Mouse (Mus musculus) forebrain, postnatal 0 days (tissue): ENCODE results near the gene Gm28305. TPM values are rescaled to one million over a fixed set of nuclear protein-coding genes. Genes with fewer than 3 reads are reported as not detected.

ENCODE experiments used
- ATAC-seq: fragments of 200-750 bp; cut with Nextera tagmentation; 2 replicates; pipeline ENCODE4 v1.8.0; 2017; ENCODE audit warnings: mild to moderate bottlenecking, moderate library complexity
- DNase-seq: peaks from one replicate; pipeline ENCODE4 v3.0.0-alpha.2; 2015
- H3K27ac ChIP-seq: fragments of 300-500 bp; sonication (generic); 2 replicates; pipeline ENCODE4 v1.5.1; 2014; ENCODE audit warnings: low read depth, mild to moderate bottlenecking, antibody characterized with exemption, low read length, moderate library complexity, mixed read lengths
- H3K27me3 ChIP-seq: fragments of 300-500 bp; sonication (generic); 2 replicates; pipeline ENCODE4 v1.6.1; 2014; ENCODE audit warnings: mild to moderate bottlenecking, low read length, mixed read lengths; ENCODE audit not compliant: insufficient read depth
- H3K36me3 ChIP-seq: fragments of 300-500 bp; sonication (generic); 2 replicates; pipeline ENCODE4 v1.6.1; 2014; ENCODE audit warnings: mild to moderate bottlenecking, moderate library complexity; ENCODE audit not compliant: insufficient read depth
- H3K4me1 ChIP-seq: fragments of 300-500 bp; sonication (generic); 2 replicates; pipeline ENCODE4 v1.6.1; 2014; ENCODE audit warnings: antibody characterized with exemption; ENCODE audit not compliant: insufficient read depth
- H3K4me2 ChIP-seq: fragments of 300-500 bp; sonication (generic); 2 replicates; pipeline ENCODE4 v1.6.1; 2014; ENCODE audit warnings: low read depth, mild to moderate bottlenecking, moderate library complexity
- H3K4me3 ChIP-seq: fragments of 300-500 bp; sonication (generic); 2 replicates; pipeline ENCODE4 v1.5.1; 2014; ENCODE audit warnings: low read depth, low read length, mixed read lengths
- H3K9ac ChIP-seq: fragments of 300-500 bp; sonication (generic); 2 replicates; pipeline ENCODE4 v1.6.1; 2014; ENCODE audit warnings: mild to moderate bottlenecking
- H3K9me3 ChIP-seq: fragments of 300-500 bp; sonication (generic); 2 replicates; pipeline ENCODE4 v1.6.1; 2016; ENCODE audit warnings: low read length
- CTCF ChIP-seq: sonication (generic); IDR thresholded peaks from 2 replicates; pipeline ENCODE4 v1.5.1; 2016; ENCODE audit warnings: antibody characterized with exemption, control low read depth, low read depth
- WGBS: fragments of 180-500 bp; shearing (Covaris S2); extraction: QIAGEN DNeasy Blood & Tissue Kit; methylation state at CpG from one replicate; pipeline ENCODE4 v1.1.7; 2014; 5-methylcytosine and 5-hydroxymethylcytosine counted together
- polyA plus RNA-seq: library from polyadenylated mRNA; unstranded; fragments of >200 nt; fragmentation: Nextera tagmentation; extraction: Ambion mirVana; gene quantifications from 2 replicates; pipeline ENCODE4 v1.2.1, GENCODE M21; 2015
- total RNA-seq: library from RNA; depleted of rRNA; stranded (reverse); fragments of >200 nt; gene quantifications from 2 replicates; pipeline ENCODE4 v1.2.3, GENCODE M21; 2014

The Gm28305 gene
- total and polyA plus RNA-seq, 2 experiments from 2014 or later, result not detected

DNA sequence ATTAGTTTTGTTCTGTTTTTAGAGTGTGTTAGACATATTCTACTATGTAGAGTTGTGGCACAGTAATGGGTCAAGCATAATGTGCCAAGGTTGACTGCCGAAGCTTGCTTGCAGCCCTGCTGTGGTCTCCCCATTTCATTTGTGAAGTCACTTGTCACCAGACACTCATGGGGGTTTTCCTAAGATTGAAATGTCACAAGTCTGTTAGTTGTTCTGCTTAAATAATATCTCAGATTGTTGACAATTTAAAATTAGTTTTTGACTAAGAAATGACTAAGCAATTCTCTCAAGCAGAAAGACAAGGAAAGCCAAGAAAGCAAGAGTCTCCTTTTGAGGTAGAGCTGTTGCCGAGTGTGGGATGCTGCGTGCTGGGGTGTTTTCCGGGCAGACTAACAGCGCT lies 52.5 kb downstream of the Gm28305 start:
- Histone ChIP-seq H3K27ac (no peak overlapping the region), H3K9me3 (no peaks in the 10 kb centered on the region), H3K9ac (no peak overlapping the region), H3K4me2 (no peak overlapping the region), H3K27me3 (no peaks in the 10 kb centered on the region), H3K4me3 (no peak overlapping the region), H3K4me1 (no peaks in the 10 kb centered on the region), H3K36me3 (no peaks in the 10 kb centered on the region)
- TF ChIP-seq CTCF, result no peak
- no peak for ATAC-seq
- 95% methylated on average over 5 of the region's 5 CpGs for WGBS
- no peak for DNase-seq

DNA sequence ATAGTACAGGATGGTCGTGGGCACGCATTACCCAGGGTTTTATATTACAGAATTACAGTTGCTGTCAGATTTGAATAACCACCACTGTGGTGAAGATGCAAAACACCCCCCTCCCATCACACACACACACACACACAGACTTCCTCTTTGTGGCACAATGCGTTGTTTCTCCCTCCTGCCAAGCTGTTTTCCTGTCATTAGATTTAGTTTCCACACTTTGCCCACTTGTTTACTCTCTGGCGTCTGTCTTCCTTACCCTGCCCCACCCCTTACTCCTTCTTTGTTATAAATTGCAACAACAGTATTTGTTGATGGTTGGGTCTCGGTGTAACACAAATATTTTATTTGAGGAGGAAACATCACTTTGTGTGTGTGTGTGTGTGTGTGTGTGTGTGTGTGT lies 57.8 kb downstream of the Gm28305 start:
- H3K4me2 ChIP-seq, result no peak overlapping the region
- H3K4me3 ChIP-seq, result no peak overlapping the region
- no peaks in the 10 kb centered on the region for H3K27me3 ChIP-seq

DNA sequence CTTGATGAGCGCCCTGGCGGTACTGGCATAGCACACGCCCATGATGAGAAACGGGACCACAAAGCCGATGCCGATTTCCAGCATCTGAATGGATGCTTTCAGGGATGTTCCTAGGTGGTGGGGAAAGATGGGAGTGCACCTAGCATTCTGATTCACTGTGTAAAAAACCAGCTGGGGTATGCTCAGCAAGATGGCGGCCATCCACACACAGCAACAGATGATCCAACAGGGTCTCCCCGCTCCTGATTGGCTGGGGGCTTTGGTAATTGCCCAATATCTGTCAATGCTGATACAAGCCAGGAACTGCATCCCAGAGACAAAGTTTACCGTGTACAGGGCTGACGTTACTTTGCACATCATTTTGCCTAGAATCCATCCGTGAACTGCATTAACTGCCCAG lies 58.6 kb downstream of the Gm28305 start:
- no peaks in the 10 kb centered on the region for H3K27me3 ChIP-seq
- H3K4me3 ChIP-seq, result no peak overlapping the region
- no peaks in the 10 kb centered on the region for H3K36me3 ChIP-seq
- H3K4me2 ChIP-seq, result no peak overlapping the region
- no peak for TF ChIP-seq CTCF
- no peak overlapping the region for H3K27ac ChIP-seq
- no peak overlapping the region for H3K9ac ChIP-seq
- 88% methylated on average over 11 of the region's 11 CpGs for WGBS
- H3K4me1 ChIP-seq, result no peaks in the 10 kb centered on the region
- no peak for ATAC-seq
- DNase-seq, result no peak
- H3K9me3 ChIP-seq, result no peaks in the 10 kb centered on the region

More for the DNA sequence above, 57.8 kb downstream of the Gm28305 start:
- no peak for TF ChIP-seq CTCF
- no peaks in the 10 kb centered on the region for H3K4me1 ChIP-seq
- H3K27ac ChIP-seq, result no peak overlapping the region
- WGBS, result 78% methylated on average over 5 of the region's 5 CpGs
- no peak for DNase-seq
- no peak overlapping the region for H3K9ac ChIP-seq
- no peaks in the 10 kb centered on the region for H3K36me3 ChIP-seq
- no peak for ATAC-seq
- H3K9me3 ChIP-seq, result no peaks in the 10 kb centered on the region

GRCm38 (mm10) chr9:104100822-104101221 lies 60.4 kb downstream of the Gm28305 start:
- Histone ChIP-seq H3K9ac (no peak overlapping the region), H3K36me3 (no peaks in the 10 kb centered on the region), H3K4me1 (no peaks in the 10 kb centered on the region), H3K4me3 (no peak overlapping the region), H3K9me3 (no peaks in the 10 kb centered on the region), H3K4me2 (no peak overlapping the region), H3K27me3 (no peaks in the 10 kb centered on the region), H3K27ac (no peak overlapping the region)
- 49% methylated on average over 7 of the region's 7 CpGs for whole genome bisulfite sequencing
- no peak for DNase-seq
- no peak for ATAC-seq
- no peak for TF ChIP-seq CTCF

DNA sequence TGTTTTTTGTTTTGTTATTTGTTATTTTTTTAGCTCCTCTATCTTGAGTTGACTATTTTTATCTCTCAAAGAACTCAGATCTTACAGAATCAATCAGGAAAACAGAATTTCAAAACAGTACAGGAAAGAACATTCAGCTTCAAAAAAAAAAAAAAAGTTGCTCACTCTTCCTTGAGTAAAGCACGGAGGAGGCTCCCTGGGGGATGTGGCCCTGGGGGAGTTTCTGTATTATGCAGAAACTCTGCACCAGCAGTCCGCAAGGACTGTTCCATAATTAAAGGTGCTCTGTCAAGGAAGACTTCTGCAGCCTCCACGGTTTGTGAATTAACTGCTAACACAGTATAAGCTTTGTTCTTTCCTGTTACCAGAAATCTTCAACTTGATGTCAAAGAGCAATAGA lies 61.0 kb downstream of the Gm28305 start:
- Histone ChIP-seq H3K4me1 (no peaks in the 10 kb centered on the region), H3K36me3 (no peaks in the 10 kb centered on the region), H3K27ac (no peak overlapping the region), H3K9ac (no peak overlapping the region), H3K9me3 (no peaks in the 10 kb centered on the region), H3K4me2 (no peak overlapping the region), H3K4me3 (no peak overlapping the region), H3K27me3 (no peaks in the 10 kb centered on the region)
- TF ChIP-seq CTCF, result no peak
- 24% methylated on average over 3 of the region's 3 CpGs for WGBS
- ATAC-seq (no peak), DNase-seq (no peak)

DNA sequence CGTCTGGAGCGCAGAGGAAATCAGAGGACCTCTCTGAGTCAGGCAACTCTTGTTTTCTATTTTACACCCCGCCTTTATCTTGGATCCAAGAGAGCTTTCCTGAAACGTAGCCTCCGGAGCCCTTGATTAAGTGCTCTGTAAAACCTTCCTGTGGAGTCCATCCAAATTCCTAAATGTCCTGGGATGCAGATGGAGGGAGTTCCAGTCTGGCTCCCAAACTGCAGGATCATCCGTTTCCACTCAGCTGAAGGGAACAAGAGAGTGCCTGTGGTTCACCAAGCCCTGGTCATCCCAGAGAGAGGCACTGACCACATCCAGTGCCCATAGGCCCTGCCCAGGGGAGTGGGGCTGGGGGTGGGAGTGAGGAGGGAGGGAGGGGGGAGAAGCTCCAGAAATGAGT lies 61.8 kb downstream of the Gm28305 start:
- H3K4me1 ChIP-seq, result no peaks in the 10 kb centered on the region
- no peak overlapping the region for H3K4me2 ChIP-seq
- ATAC-seq (no peak), DNase-seq (no peak)
- no peak for TF ChIP-seq CTCF
- H3K27ac ChIP-seq, result no peak overlapping the region
- H3K27me3 ChIP-seq, result no peaks in the 10 kb centered on the region
- H3K4me3 ChIP-seq, result no peak overlapping the region
- no peaks in the 10 kb centered on the region for H3K9me3 ChIP-seq
- H3K36me3 ChIP-seq, result no peaks in the 10 kb centered on the region
- 25% methylated on average over 6 of the region's 6 CpGs for WGBS
- H3K9ac ChIP-seq, result no peak overlapping the region

- Histone ChIP-seq H3K36me3 (no peaks in the 10 kb centered on the region), H3K27me3 (no peaks in the 10 kb centered on the region), H3K9ac (no peak overlapping the region), H3K27ac (no peak overlapping the region), H3K4me1 (no peaks in the 10 kb centered on the region), H3K4me2 (no peak overlapping the region), H3K4me3 (no peak overlapping the region), H3K9me3 (no peaks in the 10 kb centered on the region)
- no peak for TF ChIP-seq CTCF
- ATAC-seq (no peak), DNase-seq (no peak)
- 20% methylated on average over 2 of the region's 2 CpGs for WGBS
Measured at GRCm38 (mm10) chr9:104102901-104103300, 62.4 kb downstream of the Gm28305 start.

DNA sequence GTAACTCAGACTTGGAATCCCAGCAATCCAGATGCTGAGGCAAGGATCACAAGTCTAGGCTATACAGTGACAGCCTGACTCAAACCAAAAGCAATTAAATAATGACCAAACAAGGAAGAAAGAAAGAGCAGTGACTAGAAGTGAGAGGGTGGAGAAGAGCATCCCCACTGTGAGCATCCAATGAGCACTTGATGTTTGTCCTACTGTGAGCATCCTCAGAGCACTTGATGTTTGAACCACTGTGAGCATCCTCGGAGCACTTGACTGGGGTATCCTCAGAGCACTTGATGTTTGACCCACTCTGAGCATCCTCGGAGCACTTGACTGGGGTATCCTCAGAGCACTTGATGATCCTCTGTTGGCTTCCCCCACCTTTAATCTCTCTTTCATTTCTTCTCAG lies 64.5 kb downstream of the Gm28305 start:
- Histone ChIP-seq H3K4me1 (no peaks in the 10 kb centered on the region), H3K4me2 (no peak overlapping the region), H3K4me3 (no peak overlapping the region), H3K9me3 (no peaks in the 10 kb centered on the region), H3K9ac (no peak overlapping the region), H3K27me3 (no peaks in the 10 kb centered on the region), H3K36me3 (no peaks in the 10 kb centered on the region), H3K27ac (no peak overlapping the region)
- no peak for ATAC-seq
- no peak for DNase-seq
- TF ChIP-seq CTCF, result no peak
- 82% methylated on average over 2 of the region's 2 CpGs for WGBS
